Mouse (Mus musculus) fat pad, adult 2 months (tissue): Measurements from ENCODE around the gene Isoc2b.
"Not testable (repeated sequence)": the region's sequence is repeated elsewhere in the genome, so short reads cannot be mapped to it uniquely, and the experiment has no call there.

Source experiments
- DNase-seq: peaks from one replicate; pipeline ENCODE4 v3.0.0-alpha.2; 2011; ENCODE audit warnings: low read depth, low spot score; ENCODE audit errors: extremely low read depth

Isoc2b gene

DNA sequence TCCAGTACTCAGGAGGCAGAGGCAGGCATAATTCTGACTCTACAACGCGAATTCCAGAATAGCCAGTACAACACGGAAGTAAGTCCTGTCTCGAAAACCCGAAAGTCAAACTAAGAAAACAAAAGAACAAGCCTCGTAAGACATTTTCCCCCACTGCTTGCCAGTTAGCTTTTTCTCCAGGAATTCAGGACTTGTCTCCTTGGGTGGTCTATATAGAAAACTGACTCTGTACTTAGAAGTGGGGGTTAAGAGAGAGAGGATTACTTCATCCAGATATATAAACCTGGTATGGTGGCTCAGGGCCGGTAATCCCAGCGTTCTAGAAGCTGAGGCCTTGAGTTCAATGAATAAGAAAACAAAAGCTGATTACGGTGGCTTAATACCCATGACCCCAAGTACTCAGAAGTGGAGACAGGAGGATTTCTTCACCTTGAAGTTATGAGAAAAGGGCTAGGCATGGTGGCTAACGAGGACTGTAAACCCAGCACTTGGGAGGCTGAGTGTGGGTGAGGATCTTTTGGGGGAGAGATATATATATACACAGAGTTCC is 3.4 kb downstream of the Isoc2b start:
- no peak for DNase-seq

- peak; percentile 94 for DNase-seq
These were observed 4.2 kb downstream of the Isoc2b start for GRCm38 (mm10) chr7:4865579-4866493.

- DNase-seq = no peak
These were observed 5.0 kb downstream of the Isoc2b start for GRCm38 (mm10) chr7:4865090-4865489.

DNA sequence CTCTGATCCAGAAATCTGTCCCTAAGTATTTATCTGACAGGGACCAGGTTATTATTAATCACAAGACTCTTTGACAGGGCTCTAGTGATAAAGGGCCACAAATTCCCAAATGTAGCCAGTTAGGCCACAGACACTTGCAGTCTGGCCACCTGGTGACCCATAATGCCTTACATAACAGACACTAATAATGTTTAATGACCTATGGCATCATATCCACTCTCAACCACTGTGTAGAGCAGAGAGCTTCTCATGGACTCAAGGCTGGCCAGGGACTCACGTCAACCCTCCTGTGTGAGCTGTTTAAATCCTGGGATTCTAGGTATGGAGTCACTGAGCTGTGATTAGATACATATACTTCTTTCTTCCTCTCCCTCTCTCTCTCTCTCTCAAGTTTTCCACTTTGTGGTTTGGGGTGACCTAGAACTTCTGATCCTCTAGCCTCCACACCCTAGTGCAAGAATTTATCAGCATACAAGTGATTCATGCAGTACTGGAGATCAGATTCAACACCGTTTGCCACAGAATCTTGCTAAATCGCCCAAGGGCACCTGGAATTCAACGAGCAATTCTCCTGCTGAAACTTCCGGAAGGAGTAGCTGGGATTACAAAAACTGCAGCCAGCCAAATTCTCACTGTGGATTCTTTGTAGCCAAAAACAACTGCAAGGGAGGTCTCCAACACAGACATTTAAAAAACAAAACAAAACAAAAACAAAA is 5.8 kb downstream of the Isoc2b start:
- peak; percentile 83 for DNase-seq

DNA sequence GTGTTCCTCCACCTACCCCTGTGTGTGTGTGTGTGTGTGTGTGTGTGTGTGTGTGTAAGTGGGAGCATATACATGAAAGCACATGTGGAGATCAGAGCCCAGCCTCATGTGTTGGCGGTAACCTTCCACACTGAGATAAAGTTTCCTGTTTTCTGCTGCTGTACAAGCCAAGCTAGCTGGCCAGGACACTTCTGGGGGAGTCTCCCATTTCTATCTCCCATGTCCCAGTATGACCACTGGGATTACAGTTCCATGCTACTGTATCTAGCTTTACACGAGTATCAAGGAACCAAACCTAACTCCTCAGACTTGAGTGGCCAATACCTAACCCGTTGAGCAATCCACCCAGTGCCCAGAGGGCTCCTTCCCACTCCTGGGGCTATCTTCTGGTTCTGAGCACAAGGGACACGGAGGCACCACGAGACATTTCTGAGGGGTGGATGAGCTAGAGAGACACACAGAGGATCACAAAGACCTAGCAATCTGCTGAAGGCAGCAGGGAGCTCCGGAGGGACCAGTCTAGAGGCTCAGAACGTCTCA is 6.4 kb downstream of the Isoc2b start:
- no peak for DNase-seq

DNA sequence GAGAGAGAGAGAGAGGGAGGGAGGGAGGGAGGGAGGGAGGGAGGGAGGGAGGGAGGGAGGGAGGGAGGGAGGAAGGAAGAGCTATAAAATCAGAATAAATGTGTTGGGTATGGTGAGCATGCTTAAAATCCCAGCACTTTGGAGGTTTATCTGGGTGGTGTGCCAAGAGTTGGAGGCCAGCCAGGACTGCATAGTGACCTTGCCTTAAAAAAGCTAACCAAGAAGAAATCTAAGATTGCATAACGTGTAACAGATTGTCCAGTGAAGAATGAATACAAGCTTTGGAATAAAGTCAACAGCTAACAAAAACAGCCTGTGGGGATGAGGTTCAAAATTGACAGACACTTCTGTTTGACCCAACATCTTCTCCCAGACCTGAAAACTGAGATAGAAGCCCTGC is 7.0 kb downstream of the Isoc2b start:
- peak; percentile 92 for DNase-seq

DNA sequence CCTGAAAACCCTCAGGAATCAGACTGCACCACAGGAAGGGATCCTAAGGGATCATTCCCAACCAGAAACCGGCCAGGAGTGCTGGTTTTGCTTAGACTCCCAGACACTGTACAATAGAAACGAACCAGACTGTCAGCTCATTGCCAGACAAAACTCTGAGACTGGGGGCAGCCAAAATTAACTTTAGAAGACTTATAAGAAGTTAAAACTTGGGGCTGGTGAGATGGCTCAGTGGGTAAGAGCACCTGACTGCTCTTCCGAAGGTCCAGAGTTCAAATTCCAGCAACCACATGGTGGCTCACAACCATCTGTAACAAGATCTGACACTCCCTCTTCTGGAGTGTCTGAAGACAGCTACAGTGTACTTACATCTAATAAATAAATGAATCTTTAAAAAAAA is 9.1 kb downstream of the Isoc2b start:
- DNase-seq = not testable (repeated sequence)

- DNase-seq = peak; percentile 34
These were observed 10.6 kb downstream of the Isoc2b start for GRCm38 (mm10) chr7:4859418-4859978.

DNA sequence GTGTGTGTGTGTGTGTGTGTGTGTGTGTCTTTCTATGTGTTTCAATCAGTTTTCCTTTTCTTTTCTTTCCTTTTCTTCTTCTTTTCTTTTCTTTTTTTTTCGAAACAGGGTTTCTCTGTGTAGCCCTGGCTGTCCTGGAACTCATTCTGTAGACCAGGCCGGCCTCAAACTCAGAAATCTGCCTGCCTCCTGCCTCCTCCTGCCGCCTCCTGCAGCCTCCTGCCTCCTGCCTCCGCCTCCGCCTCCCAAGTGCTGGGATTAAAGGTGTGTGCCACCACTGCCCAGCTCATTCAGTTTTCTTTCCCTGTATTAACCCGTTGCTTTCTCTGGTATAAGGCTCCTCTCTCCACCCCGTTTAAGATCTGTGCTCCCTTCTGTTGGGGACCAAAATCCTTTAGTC is 12.7 kb downstream of the Isoc2b start:
- no peak for DNase-seq

GRCm38 (mm10) chr7:4856508-4856907 is 13.6 kb downstream of the Isoc2b start:
- no peak for DNase-seq

GRCm38 (mm10) chr7:4853613-4854012 is 16.4 kb downstream of the Isoc2b start:
- no peak for DNase-seq

DNA sequence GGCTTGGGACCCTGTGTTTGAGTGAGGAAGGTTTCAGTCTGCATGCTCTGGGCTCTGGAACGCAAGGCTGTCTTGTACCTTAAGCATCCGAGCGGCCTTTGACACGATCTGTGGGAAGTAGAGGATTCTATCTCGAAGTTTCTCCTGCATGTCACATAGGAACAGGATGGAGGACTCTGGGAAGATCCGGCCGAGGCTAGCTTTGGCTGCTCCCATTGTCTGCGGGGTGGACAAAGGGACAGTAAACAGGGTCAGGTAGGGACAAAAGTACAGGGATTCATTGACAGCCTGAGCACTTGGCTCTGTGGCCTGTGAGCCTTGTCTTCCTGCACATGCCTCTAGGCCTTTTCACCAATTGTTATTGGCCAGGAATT is 18.8 kb downstream of the Isoc2b start:
- no peak for DNase-seq

DNA sequence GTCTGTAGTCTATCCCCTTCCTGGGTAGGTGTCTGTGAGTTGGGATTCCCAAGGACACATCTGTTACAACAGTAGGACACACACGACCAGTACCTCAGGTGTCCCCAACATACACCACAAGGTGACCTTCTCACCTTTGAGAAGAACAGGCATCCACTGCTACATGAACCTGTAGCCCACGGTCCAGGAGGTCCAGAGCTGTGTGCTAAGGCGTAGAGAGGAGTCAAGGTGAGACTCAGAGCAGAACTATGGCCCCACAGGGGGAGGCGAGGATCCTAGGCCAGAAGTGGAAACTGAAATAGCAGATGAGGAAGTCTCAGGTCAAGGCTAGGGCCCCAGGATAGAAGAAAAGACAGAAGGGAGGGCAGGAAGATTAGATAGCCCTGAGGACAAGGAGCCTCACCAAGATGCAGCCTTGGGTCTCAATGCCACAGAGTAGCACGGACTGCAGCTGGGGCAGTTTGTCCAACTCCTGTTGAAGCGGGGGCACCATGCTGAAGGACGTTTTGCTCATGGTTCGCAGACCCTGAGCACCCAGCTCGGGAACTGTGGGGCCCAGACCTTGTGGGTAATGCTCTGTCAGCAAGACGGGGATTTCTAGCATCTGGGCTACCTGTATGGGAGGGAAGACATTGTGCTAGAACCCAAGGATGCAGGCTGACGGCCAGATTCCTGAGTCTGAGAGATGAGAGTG is 19.3 kb downstream of the Isoc2b start:
- no peak for DNase-seq

DNA sequence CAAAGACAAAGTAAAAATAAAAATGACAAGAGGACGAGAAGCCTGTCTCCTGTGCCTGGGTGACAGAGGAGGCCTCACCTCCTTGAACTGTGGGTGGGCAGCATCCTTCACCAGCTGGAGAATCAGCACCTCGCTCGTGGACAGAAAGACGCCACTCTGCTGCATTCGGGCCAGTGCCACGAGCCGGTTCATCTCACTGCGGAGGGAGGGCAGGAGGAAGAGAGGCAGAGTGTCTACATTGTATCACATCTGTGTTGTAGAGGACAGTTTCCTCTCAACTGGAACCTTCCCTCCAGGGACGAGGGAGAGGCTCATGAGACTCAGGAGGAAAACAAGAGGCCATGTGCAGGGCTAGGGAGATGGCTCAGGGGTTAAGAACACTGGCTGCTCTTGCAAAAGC is 20.7 kb downstream of the Isoc2b start:
- no peak for DNase-seq

- no peak for DNase-seq
These were observed 25.1 kb downstream of the Isoc2b start for GRCm38 (mm10) chr7:4844917-4845309.

GRCm38 (mm10) chr7:4844245-4844916 is 25.7 kb downstream of the Isoc2b start, which contains the start of gene Shisa7:
TSS of gene Shisa7 (minus strand) at chr7:4844696.
- DNase-seq = no peak

DNA sequence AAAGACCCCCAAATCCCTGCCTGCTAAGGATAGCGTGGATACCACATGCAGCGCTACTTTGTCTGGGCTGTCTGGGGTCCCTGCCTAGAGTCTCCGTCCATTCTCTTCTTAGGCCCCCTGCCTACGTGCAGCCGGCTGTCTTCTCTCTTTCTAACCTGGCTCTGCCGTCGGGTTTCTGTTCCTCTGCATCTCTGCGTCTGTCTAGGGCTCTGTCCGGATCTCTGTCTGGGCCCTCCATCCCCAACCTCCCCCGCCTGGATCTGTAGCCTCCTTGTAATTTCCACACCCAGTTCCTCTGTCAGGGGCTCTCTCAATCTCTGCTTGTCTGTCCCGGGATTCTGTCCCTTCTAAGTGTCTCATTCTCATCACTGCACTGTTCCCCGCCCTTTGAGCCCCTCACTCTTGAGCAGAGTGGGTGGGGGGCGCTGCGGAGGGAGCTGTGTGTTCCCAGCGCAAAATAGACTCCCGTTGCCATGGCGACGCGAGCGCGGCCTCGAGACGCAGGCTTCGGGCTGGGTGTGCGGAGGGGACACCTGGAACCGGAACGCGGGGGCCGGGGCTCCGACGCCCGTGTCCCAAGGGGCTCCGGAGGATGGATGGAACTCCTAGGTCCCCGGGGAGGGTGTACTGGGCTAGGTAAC is 26.3 kb downstream of the Isoc2b start:
- no peak for DNase-seq

GRCm38 (mm10) chr7:4842634-4843131 is 27.4 kb downstream of the Isoc2b start:
- no peak for DNase-seq

DNA sequence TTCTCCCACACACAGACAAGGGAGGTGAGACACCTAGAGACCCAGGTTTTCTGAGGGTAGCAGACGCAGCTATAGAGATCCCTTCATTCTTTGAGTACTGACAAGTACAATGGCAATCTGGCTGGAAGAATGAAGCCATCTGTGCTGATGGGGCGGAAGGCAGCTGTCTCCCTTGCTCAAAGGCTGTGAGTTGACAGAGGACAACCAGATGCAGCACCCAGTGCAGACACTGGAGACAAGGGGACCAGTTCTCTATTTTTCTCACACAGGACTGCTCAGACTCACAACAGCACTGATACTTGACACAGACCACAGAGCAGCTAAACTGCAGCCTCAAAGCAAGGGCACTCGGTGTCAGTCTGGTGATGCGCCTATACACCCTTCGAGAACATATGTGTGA is 28.0 kb downstream of the Isoc2b start:
- DNase-seq = no peak
